Mouse (Mus musculus) CH12.LX (cell line): ENCODE results near the gene Pdia2. TPM values are rescaled to one million over a fixed set of nuclear protein-coding genes. Genes with fewer than 3 reads are reported as not detected.

Experiments used
- DNase-seq: peaks from one replicate; pipeline ENCODE4 v3.0.0-alpha.2; 2013; ENCODE audit errors: extremely low read depth
- H3K27ac ChIP-seq: 2 replicates; pipeline ENCODE4 v1.5.1; 2012; ENCODE audit warnings: low read depth, mild to moderate bottlenecking, control low read depth, moderate library complexity; ENCODE audit not compliant: insufficient read depth
- H3K27me3 ChIP-seq: replicated peaks from 2 replicates; pipeline ENCODE3; 2012; ENCODE audit warnings: inconsistent platforms
- H3K36me3 ChIP-seq, 2 experiments: replicated peaks in 1 of 2; 2 replicates each; pipeline versions ENCODE3 to v1.6.1; 2012; ENCODE audit warnings: inconsistent platforms in 1 of 2, low read length in 1 of 2, mild to moderate bottlenecking in 1 of 2, mixed read lengths in 1 of 2, moderate library complexity in 1 of 2; ENCODE audit not compliant: control insufficient read depth in 1 of 2, insufficient read depth in 1 of 2
- H3K4me1 ChIP-seq, 2 experiments: 2 replicates each; pipeline ENCODE4 v1.6.1; 2012; ENCODE audit warnings: inconsistent platforms in 1 of 2, moderate library complexity in 1 of 2; ENCODE audit not compliant: insufficient read depth in 2 of 2, control insufficient read depth in 1 of 2
- H3K4me2 ChIP-seq: 2 replicates; pipeline ENCODE4 v1.6.1; 2012; ENCODE audit warnings: low read depth, mild to moderate bottlenecking, control low read depth; ENCODE audit not compliant: poor library complexity, insufficient read depth, severe bottlenecking
- H3K4me3 ChIP-seq, 3 experiments: fragments of 150-350 bp in 1 of 3; sonication (generic) in 1 of 3; replicated peaks in 1 of 3; 2 replicates each; pipeline versions ENCODE3 to v1.5.1; 2011 to 2012; ENCODE audit warnings: low read depth in 2 of 3, low read length in 2 of 3, mild to moderate bottlenecking in 2 of 3, moderate library complexity in 2 of 3, control low read depth in 1 of 3, improper control_type of control experiment in 1 of 3, inconsistent platforms in 1 of 3, mixed read lengths in 1 of 3; ENCODE audit not compliant: poor library complexity in 1 of 3
- H3K79me2 ChIP-seq: replicated peaks from 2 replicates; pipeline ENCODE4 v1.6.1; 2012; ENCODE audit warnings: mild to moderate bottlenecking, moderate library complexity; ENCODE audit not compliant: control insufficient read depth, poor library complexity, insufficient read depth, severe bottlenecking; ENCODE audit errors: extremely low read depth
- H3K9ac ChIP-seq: 2 replicates; pipeline ENCODE4 v1.6.1; 2012; ENCODE audit warnings: low read depth, mild to moderate bottlenecking, control low read depth, moderate library complexity; ENCODE audit not compliant: insufficient read depth
- H3K9me3 ChIP-seq: replicated peaks from 2 replicates; pipeline ENCODE3; 2012; ENCODE audit warnings: low read length, inconsistent platforms, mixed read lengths
- CHD1 ChIP-seq: IDR thresholded peaks from 2 replicates; pipeline ENCODE4 v1.6.1; 2012; ENCODE audit warnings: low read depth, low read length, improper control_type of control experiment, inconsistent platforms
- CHD2 ChIP-seq: IDR thresholded peaks from 2 replicates; pipeline ENCODE4 v1.6.1; 2011; ENCODE audit warnings: low read length, improper control_type of control experiment
- CTCF ChIP-seq, 2 experiments: IDR thresholded peaks in 1 of 2; conservative IDR thresholded peaks in 1 of 2; 2 replicates each; pipeline ENCODE4 v1.5.1; 2011 to 2012; ENCODE audit warnings: low read depth in 2 of 2, low read length in 2 of 2, improper control_type of control experiment in 1 of 2, inconsistent platforms in 1 of 2, mild to moderate bottlenecking in 1 of 2, moderate library complexity in 1 of 2
- EP300 ChIP-seq: IDR thresholded peaks from 2 replicates; pipeline ENCODE4 v1.6.1; 2011; ENCODE audit warnings: low read length, improper control_type of control experiment
- ETS1 ChIP-seq: conservative IDR thresholded peaks from 2 replicates; pipeline ENCODE4 v1.6.1; 2012; ENCODE audit warnings: low read depth, mild to moderate bottlenecking, inconsistent platforms, low read length, improper control_type of control experiment, moderate library complexity
- GABPA ChIP-seq: IDR thresholded peaks from 2 replicates; pipeline ENCODE4 v1.6.1; 2012; ENCODE audit warnings: low read depth, low read length, improper control_type of control experiment, inconsistent platforms; ENCODE audit not compliant: insufficient replicate concordance
- KAT2A ChIP-seq: IDR thresholded peaks from 2 replicates; pipeline ENCODE4 v1.6.1; 2012; ENCODE audit warnings: low read length, improper control_type of control experiment, inconsistent platforms; ENCODE audit not compliant: insufficient replicate concordance
- MAFK ChIP-seq: IDR thresholded peaks from 2 replicates; pipeline ENCODE4 v1.6.1; 2011; ENCODE audit warnings: low read length, improper control_type of control experiment; ENCODE audit not compliant: insufficient replicate concordance
- NELFE ChIP-seq: IDR thresholded peaks from 2 replicates; pipeline ENCODE4 v1.6.1; 2011; ENCODE audit warnings: low read depth, low read length, improper control_type of control experiment
- NRF1 ChIP-seq: IDR thresholded peaks from 2 replicates; pipeline ENCODE4 v1.6.1; 2014; ENCODE audit warnings: low read depth, mild to moderate bottlenecking, inconsistent platforms, low read length, improper control_type of control experiment, moderate library complexity
- RAD21 ChIP-seq: IDR thresholded peaks from 2 replicates; pipeline ENCODE4 v1.6.1; 2011; ENCODE audit warnings: low read depth, mild to moderate bottlenecking, low read length, improper control_type of control experiment, moderate library complexity
- RCOR1 ChIP-seq: conservative IDR thresholded peaks from 2 replicates; pipeline ENCODE4 v1.6.1; 2012; ENCODE audit warnings: low read depth, mild to moderate bottlenecking, inconsistent platforms, low read length, improper control_type of control experiment
- SMC3 ChIP-seq: IDR thresholded peaks from 2 replicates; pipeline ENCODE4 v1.6.1; 2011; ENCODE audit warnings: low read depth, low read length, improper control_type of control experiment
- TCF12 ChIP-seq: IDR thresholded peaks from 2 replicates; pipeline ENCODE4 v1.6.1; 2014; ENCODE audit warnings: low read depth, mild to moderate bottlenecking, inconsistent platforms, low read length, improper control_type of control experiment
- UBTF ChIP-seq: IDR thresholded peaks from 2 replicates; pipeline ENCODE4 v1.6.1; 2012; ENCODE audit warnings: low read depth, mild to moderate bottlenecking, inconsistent platforms, low read length, improper control_type of control experiment, moderate library complexity
- ZC3H11A ChIP-seq: IDR thresholded peaks from 2 replicates; pipeline ENCODE4 v1.6.1; 2012; ENCODE audit warnings: low read depth, mild to moderate bottlenecking, inconsistent platforms, low read length, improper control_type of control experiment
- ZMIZ1 ChIP-seq: IDR thresholded peaks from 2 replicates; pipeline ENCODE4 v1.6.1; 2012; ENCODE audit warnings: low read depth, mild to moderate bottlenecking, inconsistent platforms, low read length, improper control_type of control experiment
- ZNF384 ChIP-seq: IDR thresholded peaks from 2 replicates; pipeline ENCODE4 v1.6.1; 2012; ENCODE audit warnings: low read depth, low read length, improper control_type of control experiment, inconsistent platforms
- dilution Hi-C: fragments of 300-500 bp; cut with MboI; formaldehyde crosslinking; loops from 2 replicates; pipeline ENCODE4 v1.14.3; 2020; ENCODE audit warnings: low sequenced_read_pairs; ENCODE audit not compliant: extremely low pct_unique_long_range_greater_than_20kb, extremely low pct_ligation_motif_present
- in situ Hi-C: fragments of 300-500 bp; cut with MboI; formaldehyde crosslinking; loops from 3 replicates; pipeline ENCODE4 v1.14.3; 2019; ENCODE audit warnings: low sequenced_read_pairs, low pct_ligation_motif_present, low pct_unique_long_range_greater_than_20kb, mixed read lengths
- polyA plus RNA-seq: library from polyadenylated mRNA; unstranded; fragments of >175 nt; gene quantifications from 2 replicates; pipeline ENCODE4 v1.2.1, GENCODE M21; 2012; ENCODE audit warnings: low read depth; ENCODE audit not compliant: insufficient read length
- total RNA-seq, 2 experiments: library from RNA; depleted of rRNA; stranded (reverse); fragments of 300-350 nt in 1 of 2; fragments of >200 nt in 1 of 2; gene quantifications; 2 replicates each; pipeline ENCODE4 v1.2.3; 2012 to 2014

Gene Pdia2
- total and polyA plus RNA-seq, 3 experiments = 0.38 TPM; not detected in 2

DNA sequence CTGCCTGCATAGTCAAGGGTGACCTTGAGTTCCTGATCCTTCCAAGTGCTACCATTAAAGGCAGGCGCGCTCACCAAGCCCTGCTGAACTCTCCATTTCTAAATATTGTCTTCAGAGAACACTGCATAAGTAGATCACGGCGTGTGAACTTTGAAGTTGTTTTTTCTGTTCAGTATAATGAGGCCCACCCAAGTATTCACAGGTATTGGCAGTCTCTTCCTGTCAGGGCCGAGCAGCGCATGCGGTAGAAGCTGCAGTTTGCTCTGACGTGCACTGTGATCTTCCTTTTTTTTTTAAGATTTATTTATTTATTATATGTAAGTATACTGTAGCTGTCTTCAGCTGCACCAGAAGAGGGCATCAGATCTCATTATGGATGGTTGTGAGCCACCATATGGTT lies 35.5 kb upstream of the Pdia2 start:
- H3K36me3 ChIP-seq = peaks cover 0 to 6% of the 10 kb centered on the region in 2 experiments
- H3K27me3 ChIP-seq = no peaks in the 10 kb centered on the region
- peaks cover 0 to 9% of the 10 kb centered on the region in 2 experiments; a peak in 1 of 4 replicates for H3K4me1 ChIP-seq
- no peaks in the 10 kb centered on the region for H3K79me2 ChIP-seq
- H3K4me2 ChIP-seq = no peak overlapping the region
- peaks cover 2% of the 10 kb centered on the region for H3K9me3 ChIP-seq
- in situ Hi-C loops = no loop called here
- H3K27ac ChIP-seq = no peak overlapping the region
- no peak overlapping the region for H3K4me3 ChIP-seq
- no peak for TF ChIP-seq CHD1
- TF ChIP-seq GABPA = no peak
- no peak for TF ChIP-seq KAT2A
- no peak for TF ChIP-seq CTCF (conservative IDR thresholded peaks at IDR 0.05 in 1 of 2, IDR thresholded peaks at IDR 0.05 in 1 of 2; ENCODE audit: low read depth in 2 of 2, low read length in 2 of 2)
- no peak for TF ChIP-seq NRF1
- no peak for TF ChIP-seq RCOR1
- no peak for TF ChIP-seq SMC3
- no peak for TF ChIP-seq ZC3H11A
- TF ChIP-seq CHD2 = no peak
- no peak for TF ChIP-seq TCF12
- TF ChIP-seq MAFK = no peak
- no peak for TF ChIP-seq UBTF
- no peak for TF ChIP-seq ZNF384
- TF ChIP-seq EP300 = no peak
- TF ChIP-seq ZMIZ1 = no peak
- no peak for TF ChIP-seq ETS1
- no peak for DNase-seq
- dilution Hi-C loops = no loop called here
- H3K9ac ChIP-seq = no peak overlapping the region

DNA sequence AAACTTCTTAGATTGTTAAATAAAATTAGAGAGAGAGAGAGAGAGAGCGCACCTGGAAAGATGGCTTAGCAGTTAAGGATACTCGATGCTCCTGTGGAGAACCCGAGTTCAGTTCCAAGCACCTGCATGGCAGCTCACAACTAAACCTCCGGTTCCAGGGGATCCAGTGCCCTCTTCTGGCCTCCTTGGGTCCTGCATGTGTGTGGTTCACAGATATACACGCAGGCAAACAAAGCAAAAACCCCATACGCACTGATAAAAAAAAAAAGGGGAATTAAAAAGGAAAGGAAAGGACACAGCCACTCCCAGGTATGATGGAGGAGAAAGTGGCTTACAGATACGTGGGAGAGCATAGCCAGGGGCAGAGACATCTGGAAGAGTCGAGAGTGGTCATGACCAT lies 34.0 kb upstream of the Pdia2 start:
- H3K9ac ChIP-seq = no peak overlapping the region
- H3K4me1 ChIP-seq = peaks cover 0 to 9% of the 10 kb centered on the region in 2 experiments; a peak in 1 of 4 replicates
- dilution Hi-C loops (no loop called here), in situ Hi-C loops (no loop called here)
- peaks cover 0 to 6% of the 10 kb centered on the region in 2 experiments for H3K36me3 ChIP-seq
- H3K4me2 ChIP-seq = no peak overlapping the region
- DNase-seq = no peak
- no peak overlapping the region for H3K4me3 ChIP-seq
- H3K27me3 ChIP-seq = no peaks in the 10 kb centered on the region
- peaks cover 2% of the 10 kb centered on the region for H3K9me3 ChIP-seq
- H3K27ac ChIP-seq = no peak overlapping the region
- TF ChIP-seq CTCF (conservative IDR thresholded peaks at IDR 0.05 in 1 of 2, IDR thresholded peaks at IDR 0.05 in 1 of 2; ENCODE audit: low read depth in 2 of 2, low read length in 2 of 2) (peak in 1 of 2 experiments; percentile 52; a peak in 2 of 4 replicates), NELFE (no peak), RAD21 (peak; percentile 39)
- H3K79me2 ChIP-seq = no peaks in the 10 kb centered on the region
